Mouse (Mus musculus) MEL (cell line): ENCODE results near the gene Gm49361. TPM values are rescaled to one million over a fixed set of nuclear protein-coding genes. Genes with fewer than 3 reads are reported as not detected.
A peak's percentile ranks its signal among the peaks of the same experiment; 100 is the strongest.

Experiments used
- DNase-seq: peaks from one replicate; pipeline ENCODE4 v3.0.0; 2011; ENCODE audit warnings: low read depth, low spot score
- H3K27ac ChIP-seq: 2 replicates; pipeline ENCODE4 v1.5.1; 2012; ENCODE audit warnings: low read depth, mild to moderate bottlenecking, control low read depth, low read length, moderate library complexity; ENCODE audit not compliant: control insufficient read depth
- H3K27me3 ChIP-seq, 2 experiments: fragments of 150-350 bp in 1 of 2; sonication (generic) in 1 of 2; 2 replicates each; pipeline ENCODE4 v1.6.1; 2012; ENCODE audit warnings: low read length in 2 of 2, mild to moderate bottlenecking in 2 of 2, improper control_type of control experiment in 1 of 2, moderate library complexity in 1 of 2; ENCODE audit not compliant: insufficient read depth in 2 of 2, control insufficient read depth in 1 of 2
- H3K36me3 ChIP-seq, 2 experiments: 2 replicates each; pipeline ENCODE4 v1.6.1; 2012 to 2014; ENCODE audit warnings: low read length in 2 of 2, improper control_type of control experiment in 1 of 2, inconsistent platforms in 1 of 2, mild to moderate bottlenecking in 1 of 2; ENCODE audit not compliant: insufficient read depth in 2 of 2, control insufficient read depth in 1 of 2
- H3K4me1 ChIP-seq, 2 experiments: fragments of 150-350 bp in 1 of 2; sonication (generic) in 1 of 2; 2 replicates each; pipeline ENCODE4 v1.6.1; 2012; ENCODE audit warnings: low read length in 2 of 2, improper control_type of control experiment in 1 of 2, mild to moderate bottlenecking in 1 of 2; ENCODE audit not compliant: insufficient read depth in 2 of 2, control insufficient read depth in 1 of 2
- H3K4me3 ChIP-seq, 2 experiments: fragments of 150-350 bp in 1 of 2; sonication (generic) in 1 of 2; 2 replicates each; pipeline ENCODE4 v1.5.1; 2012; ENCODE audit warnings: low read depth in 2 of 2, low read length in 2 of 2, mild to moderate bottlenecking in 2 of 2, moderate library complexity in 2 of 2, control low read depth in 1 of 2, improper control_type of control experiment in 1 of 2; ENCODE audit not compliant: control insufficient read depth in 1 of 2, insufficient read depth in 1 of 2
- H3K79me2 ChIP-seq: 2 replicates; pipeline ENCODE4 v1.6.1; 2012; ENCODE audit warnings: mild to moderate bottlenecking, low read length, moderate library complexity; ENCODE audit not compliant: control insufficient read depth, poor library complexity, insufficient read depth
- H3K9ac ChIP-seq: 2 replicates; pipeline ENCODE4 v1.6.1; 2012; ENCODE audit warnings: low read depth, mild to moderate bottlenecking, control low read depth, low read length, moderate library complexity; ENCODE audit not compliant: control insufficient read depth, poor library complexity, severe bottlenecking
- H3K9me3 ChIP-seq: fragments of 150-350 bp; sonication (generic); replicated peaks from 2 replicates; pipeline ENCODE4 v1.6.1; 2012; ENCODE audit warnings: mild to moderate bottlenecking, low read length, improper control_type of control experiment, moderate library complexity; ENCODE audit not compliant: insufficient read depth
- CHD2 ChIP-seq: IDR thresholded peaks from 2 replicates; pipeline ENCODE4 v1.6.1; 2011; ENCODE audit warnings: low read length, improper control_type of control experiment
- CTCF ChIP-seq, 3 experiments: IDR thresholded peaks in 2 of 3; conservative IDR thresholded peaks in 1 of 3; 2 replicates each; pipeline ENCODE4 v1.5.1; 2011 to 2012; ENCODE audit warnings: low read length in 3 of 3, low read depth in 2 of 3, mild to moderate bottlenecking in 2 of 3, improper control_type of control experiment in 1 of 3, inconsistent platforms in 1 of 3, mixed read lengths in 1 of 3, moderate library complexity in 1 of 3; ENCODE audit not compliant: control insufficient read depth in 1 of 3, insufficient read depth in 1 of 3, poor library complexity in 1 of 3, severe bottlenecking in 1 of 3
- EP300 ChIP-seq, 2 experiments: IDR thresholded peaks; 2 replicates each; pipeline ENCODE4 v1.6.1; 2011; ENCODE audit warnings: improper control_type of control experiment in 2 of 2, low read length in 2 of 2, low read depth in 1 of 2, mild to moderate bottlenecking in 1 of 2
- ETS1 ChIP-seq: IDR thresholded peaks from 2 replicates; pipeline ENCODE4 v1.6.1; 2012; ENCODE audit warnings: low read depth, mild to moderate bottlenecking, inconsistent platforms, low read length, improper control_type of control experiment, moderate library complexity
- JUND ChIP-seq: IDR thresholded peaks from 2 replicates; pipeline ENCODE4 v1.6.1; 2011; ENCODE audit warnings: low read depth, mild to moderate bottlenecking, improper control_type of control experiment, low read length
- KAT2A ChIP-seq: conservative IDR thresholded peaks from 2 replicates; pipeline ENCODE4 v1.6.1; 2012; ENCODE audit warnings: low read depth, low read length, improper control_type of control experiment, inconsistent platforms
- MAFK ChIP-seq: IDR thresholded peaks from 2 replicates; pipeline ENCODE4 v1.6.1; 2011; ENCODE audit warnings: low read depth, mild to moderate bottlenecking, low read length, improper control_type of control experiment, borderline replicate concordance
- MAZ ChIP-seq: IDR thresholded peaks from 2 replicates; pipeline ENCODE4 v1.6.1; 2012; ENCODE audit warnings: low read depth, mild to moderate bottlenecking, inconsistent platforms, low read length, improper control_type of control experiment
- MEF2A ChIP-seq: IDR thresholded peaks from 2 replicates; pipeline ENCODE4 v1.6.1; 2014; ENCODE audit warnings: low read depth, mild to moderate bottlenecking, inconsistent platforms, low read length, improper control_type of control experiment; ENCODE audit not compliant: poor library complexity, insufficient replicate concordance, severe bottlenecking; ENCODE audit errors: extremely low read depth
- MYB ChIP-seq: IDR thresholded peaks from 2 replicates; pipeline ENCODE4 v1.6.1; 2011; ENCODE audit warnings: mild to moderate bottlenecking, low read depth, low read length, improper control_type of control experiment
- NELFE ChIP-seq: IDR thresholded peaks from 2 replicates; pipeline ENCODE4 v1.6.1; 2011; ENCODE audit warnings: low read depth, low read length, improper control_type of control experiment
- NRF1 ChIP-seq: IDR thresholded peaks from 2 replicates; pipeline ENCODE4 v1.6.1; 2014; ENCODE audit warnings: low read depth, mild to moderate bottlenecking, inconsistent platforms, low read length, improper control_type of control experiment, moderate library complexity; ENCODE audit not compliant: poor library complexity, insufficient read depth, severe bottlenecking
- POLR2A ChIP-seq, 2 experiments: IDR thresholded peaks; 2 replicates each; pipeline ENCODE4 v1.6.1; 2011 to 2012; ENCODE audit warnings: low read length in 2 of 2, mild to moderate bottlenecking in 2 of 2, control low read depth in 1 of 2, improper control_type of control experiment in 1 of 2, low read depth in 1 of 2, moderate library complexity in 1 of 2; ENCODE audit not compliant: control insufficient read depth in 1 of 2, insufficient read depth in 1 of 2, poor library complexity in 1 of 2
- POLR2AphosphoS2 ChIP-seq: IDR thresholded peaks from 2 replicates; pipeline ENCODE4 v1.6.1; 2011; ENCODE audit warnings: low read length, improper control_type of control experiment
- POLR2AphosphoS5 ChIP-seq: IDR thresholded peaks from 2 replicates; pipeline ENCODE4 v1.6.1; 2012; ENCODE audit warnings: low read depth, borderline replicate concordance, mild to moderate bottlenecking, inconsistent platforms, low read length, moderate library complexity, mixed read lengths
- RAD21 ChIP-seq: IDR thresholded peaks from 2 replicates; pipeline ENCODE4 v1.6.1; 2011; ENCODE audit warnings: mild to moderate bottlenecking, low read depth, low read length, improper control_type of control experiment
- RCOR1 ChIP-seq: IDR thresholded peaks from 2 replicates; pipeline ENCODE4 v1.6.1; 2012; ENCODE audit warnings: low read depth, mild to moderate bottlenecking, inconsistent platforms, low read length, improper control_type of control experiment
- SMC3 ChIP-seq: IDR thresholded peaks from 2 replicates; pipeline ENCODE4 v1.6.1; 2011; ENCODE audit warnings: low read depth, low read length, improper control_type of control experiment
- TAL1 ChIP-seq: IDR thresholded peaks from 2 replicates; pipeline ENCODE4 v1.6.1; 2012; ENCODE audit warnings: mild to moderate bottlenecking, inconsistent platforms, low read length, moderate library complexity, mixed read lengths
- TBP ChIP-seq: IDR thresholded peaks from 2 replicates; pipeline ENCODE4 v1.8.0; 2011; ENCODE audit warnings: low read depth, low read length, improper control_type of control experiment
- USF2 ChIP-seq, 2 experiments: IDR thresholded peaks; 2 replicates each; pipeline ENCODE4 v1.6.1; 2011 to 2012; ENCODE audit warnings: improper control_type of control experiment in 2 of 2, low read length in 2 of 2, borderline replicate concordance in 1 of 2, inconsistent platforms in 1 of 2, low read depth in 1 of 2, mild to moderate bottlenecking in 1 of 2; ENCODE audit not compliant: insufficient read depth in 1 of 2
- ZKSCAN1 ChIP-seq: IDR thresholded peaks from 2 replicates; pipeline ENCODE4 v1.6.1; 2012; ENCODE audit warnings: low read depth, mild to moderate bottlenecking, inconsistent platforms, low read length, improper control_type of control experiment, moderate library complexity
- polyA plus RNA-seq, 2 experiments: library from polyadenylated mRNA; stranded (reverse) in 1 of 2; unstranded in 1 of 2; fragments of >175 nt in 1 of 2; fragments of >200 nt in 1 of 2; gene quantifications; 2 replicates each; pipeline versions ENCODE4 v1.2.1 to v1.2.4; 2012; ENCODE audit warnings: low replicate concordance in 2 of 2, low read depth in 1 of 2; ENCODE audit not compliant: insufficient read length in 2 of 2, insufficient read depth in 1 of 2, missing spikeins in 1 of 2
- total RNA-seq: library from RNA; depleted of rRNA; stranded (reverse); fragments of 300-350 nt; gene quantifications from 2 replicates; pipeline ENCODE4 v1.2.3, GENCODE M21; 2012

The Gm49361 gene
- total and polyA plus RNA-seq, 3 experiments, result not detected

DNA sequence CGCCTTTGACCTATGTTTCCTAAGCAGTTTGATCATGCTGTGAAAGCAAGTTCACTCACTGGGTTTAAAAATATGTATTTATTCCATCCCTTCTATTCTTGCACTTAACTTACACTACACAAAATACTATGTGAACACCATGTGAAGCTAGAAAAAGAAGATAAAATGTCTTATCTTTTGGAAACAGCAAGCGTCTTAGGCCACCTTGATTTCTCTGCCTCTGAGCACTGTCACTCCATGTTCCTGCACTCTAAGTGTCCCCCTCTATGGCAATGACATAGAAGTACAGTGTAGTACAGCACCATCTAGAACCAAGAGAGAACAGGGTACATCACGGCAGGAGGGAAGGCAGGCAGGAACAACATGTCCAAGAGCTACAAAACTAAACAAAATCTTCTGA is 123.0 kb downstream of the Gm49361 start (continued):
- peak; percentile 81 for TF ChIP-seq RCOR1
- TF ChIP-seq POLR2A (IDR thresholded peaks at IDR 0.05; ENCODE audit: control insufficient read depth in 1 of 2, insufficient read depth in 1 of 2, low read depth in 1 of 2, low read length in 2 of 2, poor library complexity in 1 of 2), result no peak
- TF ChIP-seq POLR2AphosphoS5, result no peak
- no peak for TF ChIP-seq KAT2A
- TF ChIP-seq JUND, result no peak
- TF ChIP-seq USF2 (IDR thresholded peaks at IDR 0.05; ENCODE audit: borderline replicate concordance in 1 of 2, insufficient read depth in 1 of 2, low read depth in 1 of 2, low read length in 2 of 2), result no peak
- peak; percentile 70 to 78 for TF ChIP-seq EP300 (IDR thresholded peaks at IDR 0.05; ENCODE audit: low read depth in 1 of 2, low read length in 2 of 2)
- TF ChIP-seq ETS1, result 0 out of 2 replicates have a peak, but pooled peaks have one; percentile 41
- no peak for TF ChIP-seq ZKSCAN1
- TF ChIP-seq NELFE, result no peak
- TF ChIP-seq MAFK, result no peak

DNA sequence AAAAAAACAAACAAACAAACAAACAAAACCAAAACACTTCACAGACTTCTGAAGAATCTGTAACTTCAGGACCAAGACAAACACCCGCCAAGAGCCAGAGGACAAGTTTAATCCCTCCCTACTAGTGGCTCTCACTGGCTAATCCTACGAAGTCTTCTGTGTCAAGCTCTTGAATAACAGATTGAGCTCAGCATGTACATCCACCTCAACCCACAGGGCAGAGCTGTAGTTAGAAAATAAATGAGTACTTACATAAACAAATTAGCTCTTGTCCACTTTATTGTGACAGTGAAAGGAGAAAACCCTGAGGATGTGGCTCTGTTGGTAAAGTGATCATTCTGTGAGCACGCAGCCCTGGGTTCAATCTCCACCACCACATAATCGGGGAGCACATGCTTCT is 124.2 kb downstream of the Gm49361 start:
- H3K79me2 ChIP-seq, result no peaks in the 10 kb centered on the region; the same call in 1 of the 2 replicates
- TF ChIP-seq POLR2A (IDR thresholded peaks at IDR 0.05; ENCODE audit: control insufficient read depth in 1 of 2, insufficient read depth in 1 of 2, low read depth in 1 of 2, low read length in 2 of 2, poor library complexity in 1 of 2) (no peak), POLR2AphosphoS2 (no peak), MYB (no peak), MAZ (no peak), TBP (no peak), SMC3 (no peak), TAL1 (no peak), RAD21 (no peak), MEF2A (no peak), NRF1 (no peak), USF2 (IDR thresholded peaks at IDR 0.05; ENCODE audit: borderline replicate concordance in 1 of 2, insufficient read depth in 1 of 2, low read depth in 1 of 2, low read length in 2 of 2) (no peak), CHD2 (no peak), CTCF (IDR thresholded peaks at IDR 0.05 in 2 of 3, conservative IDR thresholded peaks at IDR 0.05 in 1 of 3; ENCODE audit: control insufficient read depth in 1 of 3, insufficient read depth in 1 of 3, low read depth in 2 of 3, low read length in 3 of 3, poor library complexity in 1 of 3, severe bottlenecking in 1 of 3) (no peak)
- no peak for DNase-seq
- no peak overlapping the region for H3K4me3 ChIP-seq
- H3K4me1 ChIP-seq, result peaks cover 7 to 11% of the 10 kb centered on the region in 2 experiments
- no peak overlapping the region for H3K9ac ChIP-seq
- H3K27ac ChIP-seq, result no peak overlapping the region
- H3K27me3 ChIP-seq, result no peaks in the 10 kb centered on the region
- H3K36me3 ChIP-seq, result peaks cover 20 to 34% of the 10 kb centered on the region in 2 experiments
- H3K9me3 ChIP-seq, result no peaks in the 10 kb centered on the region
